Mouse (Mus musculus) T-helper 2 cell (primary cell): ENCODE data around the gene Car6.

Source experiments
- in situ Hi-C: fragments of 300-600 bp; cut with MboI, MseI; formaldehyde crosslinking; loops from one replicate; pipeline ENCODE4 v1.15.1; 2025; ENCODE audit warnings: high pct_unique_total_duplicates

The Car6 gene

GRCm38 (mm10) chr4:150181304-150181703, 19.8 kb downstream of the Car6 start:
- in situ Hi-C loops, result loop anchor here (10.0 kb wide), 1 partner anchor 823 kb away; no protein-coding TSS in a partner anchor

GRCm38 (mm10) chr4:150178131-150178530, 23.0 kb downstream of the Car6 start:
- in situ Hi-C loops, result no loop called here

DNA sequence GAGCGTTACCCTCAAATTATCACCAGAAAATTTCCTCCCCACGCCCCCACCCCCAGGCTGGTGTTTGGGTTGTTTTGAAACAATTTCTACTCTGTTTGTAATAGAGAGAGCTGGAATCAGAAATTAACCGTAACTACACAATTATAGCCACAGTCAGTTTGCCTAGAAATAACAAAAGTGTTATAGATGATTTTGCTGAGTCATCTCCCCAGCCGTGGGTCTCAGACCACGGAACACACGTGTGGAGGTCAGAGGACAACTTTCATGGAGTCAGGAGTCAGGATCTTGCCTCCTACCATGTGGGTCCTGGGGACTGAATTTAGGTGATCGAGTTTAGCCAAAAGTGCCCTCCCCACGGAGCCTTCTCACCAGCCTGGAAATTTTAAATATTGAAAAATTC, 24.0 kb downstream of the Car6 start:
- in situ Hi-C loops, result no loop called here

- in situ Hi-C loops, result no loop called here
Measured at GRCm38 (mm10) chr4:150176535-150176934, 24.6 kb downstream of the Car6 start.

GRCm38 (mm10) chr4:150174027-150174426, 27.1 kb downstream of the Car6 start:
- in situ Hi-C loops, result no loop called here

DNA sequence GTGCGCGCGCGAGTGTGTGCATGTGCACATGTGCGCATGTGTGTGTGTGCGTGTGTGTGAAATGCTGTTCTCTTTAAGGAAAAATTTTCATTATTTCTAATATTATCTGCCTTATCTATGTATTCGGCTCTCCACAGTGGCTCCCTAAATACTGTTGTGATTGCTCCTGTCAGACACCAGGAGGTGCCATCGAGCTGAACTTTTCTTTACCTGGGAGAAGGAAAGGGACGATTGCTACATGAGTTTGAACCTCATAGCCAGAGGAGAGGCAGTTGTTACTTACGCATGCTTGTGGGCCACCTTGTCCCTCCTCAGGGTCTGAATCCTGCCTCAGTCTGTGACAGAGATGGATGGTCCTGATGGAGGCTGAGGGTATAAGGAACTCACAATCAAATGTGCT, 27.9 kb downstream of the Car6 start:
- in situ Hi-C loops, result no loop called here

DNA sequence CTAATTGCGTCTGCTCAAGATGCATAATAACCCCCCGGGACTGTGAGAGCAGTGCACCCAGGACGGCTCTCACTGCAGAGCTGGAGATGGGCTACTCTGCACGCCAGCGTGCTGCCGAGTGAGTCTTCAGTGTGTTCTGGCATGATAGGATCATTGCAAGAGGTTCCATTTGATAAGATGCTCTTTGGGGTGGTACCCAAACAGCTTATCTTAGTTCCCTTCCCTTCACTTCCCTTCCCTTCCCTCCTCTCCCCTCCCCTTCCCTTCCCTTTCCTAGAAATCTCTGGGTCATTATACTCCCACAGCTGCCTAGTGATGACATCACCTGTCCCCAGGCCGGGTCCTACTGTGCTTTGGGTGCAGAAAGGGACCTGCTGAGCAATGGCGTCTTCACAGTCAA, 29.0 kb downstream of the Car6 start:
- in situ Hi-C loops, result no loop called here

GRCm38 (mm10) chr4:150168406-150168805, 32.7 kb downstream of the Car6 start:
- in situ Hi-C loops, result no loop called here

GRCm38 (mm10) chr4:150164875-150165274, 36.3 kb downstream of the Car6 start:
- in situ Hi-C loops, result no loop called here

GRCm38 (mm10) chr4:150162561-150163169, 38.5 kb downstream of the Car6 start:
- in situ Hi-C loops, result no loop called here

GRCm38 (mm10) chr4:150159458-150159857, 41.7 kb downstream of the Car6 start:
- in situ Hi-C loops, result no loop called here

GRCm38 (mm10) chr4:150157348-150157882, 43.7 kb downstream of the Car6 start:
- in situ Hi-C loops, result no loop called here

GRCm38 (mm10) chr4:150155731-150156130, 45.4 kb downstream of the Car6 start:
- in situ Hi-C loops, result no loop called here

DNA sequence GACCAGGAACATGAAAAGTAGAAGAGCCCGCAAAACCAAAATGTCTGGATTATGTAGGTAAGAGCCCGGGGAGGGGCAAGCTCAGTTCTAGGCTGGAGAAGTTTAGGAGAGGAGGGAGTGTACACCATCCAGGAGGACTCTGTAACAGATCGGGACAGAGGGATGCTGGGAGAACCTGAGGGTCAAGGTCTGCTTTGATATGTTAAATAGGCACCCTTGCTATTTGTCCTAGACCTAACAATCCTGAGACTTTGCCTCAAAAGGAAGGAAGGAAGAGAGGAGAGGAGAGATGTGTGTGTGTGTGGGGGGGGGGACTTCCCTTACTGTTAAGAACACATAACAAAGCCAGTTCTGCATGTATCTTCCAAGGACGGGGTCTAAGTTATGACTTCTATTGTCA, 45.8 kb downstream of the Car6 start:
- in situ Hi-C loops, result no loop called here

GRCm38 (mm10) chr4:150152483-150152882, 48.6 kb downstream of the Car6 start:
- in situ Hi-C loops, result no loop called here

DNA sequence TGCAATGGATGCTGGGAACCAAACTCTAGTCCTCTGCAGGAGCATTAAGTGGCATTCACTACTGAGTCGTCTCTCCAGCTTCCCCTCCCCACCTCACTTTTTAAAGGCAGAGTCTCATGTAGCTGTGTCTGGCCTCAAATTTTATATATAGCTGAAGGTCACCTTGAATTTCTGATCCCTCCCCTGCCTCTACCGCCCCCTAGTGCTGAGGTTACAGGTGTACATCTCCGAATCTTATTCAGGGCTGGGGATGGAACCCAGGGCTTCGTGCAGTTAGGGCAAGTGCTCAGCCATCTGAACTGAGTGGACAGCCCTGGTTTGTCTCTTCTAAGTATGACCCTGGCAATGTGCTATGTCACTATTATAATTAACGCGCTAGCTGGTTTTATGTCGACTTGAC, 50.1 kb downstream of the Car6 start:
- in situ Hi-C loops, result no loop called here

DNA sequence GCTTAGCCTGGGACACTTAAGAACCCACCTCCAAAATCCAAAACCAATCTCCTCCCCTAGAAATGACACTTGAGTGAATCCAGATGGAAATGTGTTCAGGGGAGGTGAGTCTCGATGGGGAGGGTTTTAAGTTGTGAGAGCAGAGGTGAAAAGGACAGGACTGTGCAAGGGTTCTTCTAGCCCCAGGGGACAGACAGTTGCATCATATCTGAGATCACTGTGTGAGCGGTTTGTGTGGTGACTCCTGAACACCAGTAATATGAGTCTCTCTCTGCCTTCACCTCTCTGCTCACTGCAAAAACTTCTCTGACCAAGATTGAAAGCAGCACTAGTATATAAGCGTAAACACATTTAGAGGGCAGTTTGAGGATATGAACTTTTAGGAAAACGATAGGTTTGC, 54.8 kb downstream of the Car6 start:
- in situ Hi-C loops, result no loop called here

DNA sequence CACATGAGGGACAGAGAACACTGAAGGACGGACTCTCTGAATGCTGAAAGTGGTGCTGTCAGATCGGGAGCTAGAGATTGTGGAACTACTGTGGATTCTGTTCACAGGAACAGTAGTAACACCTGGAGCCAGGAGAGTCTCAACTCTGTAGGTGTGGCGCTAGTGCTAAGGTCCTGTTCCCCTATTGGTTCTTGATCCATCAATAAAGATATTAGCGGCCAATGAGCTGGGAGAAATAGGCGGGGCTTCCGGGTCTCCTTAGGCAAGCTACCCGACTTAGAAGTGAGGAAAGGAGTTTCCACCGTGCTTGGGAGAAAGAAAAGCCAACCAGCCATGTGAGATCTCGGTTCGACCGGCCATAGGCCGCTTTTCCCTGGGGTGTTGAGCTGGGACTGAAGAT, 56.9 kb downstream of the Car6 start:
- in situ Hi-C loops, result no loop called here

- in situ Hi-C loops, result no loop called here
Measured at GRCm38 (mm10) chr4:150140346-150140745, 60.8 kb downstream of the Car6 start.

- in situ Hi-C loops, result loop anchor here (5.0 kb wide), 1 partner anchor 47 kb away; no protein-coding TSS in a partner anchor
Measured at GRCm38 (mm10) chr4:150139090-150139489, 62.0 kb downstream of the Car6 start.

DNA sequence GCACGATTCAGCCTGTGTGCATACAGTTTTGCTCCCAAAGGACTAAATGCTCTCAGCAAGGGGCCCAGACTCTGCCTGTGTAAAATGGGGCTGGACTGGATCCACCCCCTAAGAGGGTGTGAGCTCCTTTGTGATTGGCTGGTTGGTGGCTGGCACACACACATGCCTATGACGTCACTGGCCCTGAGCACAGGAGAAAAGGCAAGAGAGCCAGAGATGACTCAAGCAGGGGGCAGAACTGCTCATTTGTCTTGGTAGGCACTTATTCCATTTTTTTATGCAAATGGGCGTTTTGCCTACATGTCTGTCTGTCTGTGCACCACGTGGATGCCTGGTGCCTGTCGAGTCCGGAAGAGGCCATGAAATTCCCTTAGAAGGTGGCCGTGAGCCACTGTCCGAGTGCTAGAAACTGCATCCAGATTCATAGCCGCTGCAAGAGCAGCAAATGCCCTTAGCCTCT, 63.0 kb downstream of the Car6 start:
- in situ Hi-C loops, result loop anchor here (5.0 kb wide), 1 partner anchor 46 kb away; no protein-coding TSS in a partner anchor

- in situ Hi-C loops, result loop anchor here (5.0 kb wide), 1 partner anchor 45 kb away; no protein-coding TSS in a partner anchor
Measured at GRCm38 (mm10) chr4:150137368-150138083, 63.6 kb downstream of the Car6 start.
